Mouse (Mus musculus): Measurements from ENCODE around the gene Fam92a. TPM values are rescaled to one million over a fixed set of nuclear protein-coding genes. Genes with fewer than 3 reads are reported as not detected.
A peak's percentile ranks its signal among the peaks of the same experiment; 100 is the strongest.
"Not testable (repeated sequence)": the region's sequence is repeated elsewhere in the genome, so short reads cannot be mapped to it uniquely, and the experiment has no call there.

Gene Fam92a
- total RNA-seq (2021): 10 to 100 TPM; 80.0 to 80.7 TPM
- long read RNA-seq, experiment 1, partial matches to known transcripts: 0 of 6 reads
- long read RNA-seq, experiment 1, other reads (novel, unspliced or antisense): 4 of 6 reads
- long read RNA-seq, experiment 2, partial matches to known transcripts: 2 of 11 reads
- long read RNA-seq, experiment 2, other reads (novel, unspliced or antisense): 9 of 11 reads

- intact Hi-C loops (cut with DNase I): no loop called here
Measured at GRCm38 (mm10) chr4:12171318-12172091, at the start of gene Fam92a. Gene Fam92a, minus strand, starts transcription at chr4:12172015.

GRCm38 (mm10) chr4:12178992-12179391 lies 7.2 kb upstream of the Fam92a start:
- intact Hi-C loops (cut with DNase I): no loop called here

More at GRCm38 (mm10) chr4:12171318-12172091, at the start of gene Fam92a:
- DNase-seq (ENCODE audit: low spot score in 2 of 2): peak; percentile 47 to 63

GRCm38 (mm10) chr4:12170986-12171317 lies 863 bp downstream of the Fam92a start:
- DNase-seq (ENCODE audit: low spot score in 2 of 2): no peak
- intact Hi-C loops (cut with DNase I): no loop called here

More at GRCm38 (mm10) chr4:12178992-12179391, 7.2 kb upstream of the Fam92a start:
- DNase-seq (ENCODE audit: low spot score in 2 of 2): peak; percentile 47 to 73

- DNase-seq (ENCODE audit: low spot score in 2 of 2): no peak
- intact Hi-C loops (cut with DNase I): no loop called here
Measured at GRCm38 (mm10) chr4:12147660-12148059, 24.2 kb downstream of the Fam92a start.

- intact Hi-C loops (cut with DNase I): loop anchor here (2.0 kb wide), 1 partner anchor 53 kb away; the partner anchor contains the start of gene Rbm12b2
- not testable (repeated sequence) for DNase-seq (ENCODE audit: low spot score in 2 of 2)
Measured at GRCm38 (mm10) chr4:12141516-12141915, 30.3 kb downstream of the Fam92a start.

GRCm38 (mm10) chr4:12140592-12141062 lies 31.2 kb downstream of the Fam92a start:
- not testable (repeated sequence) for DNase-seq (ENCODE audit: low spot score in 2 of 2)

GRCm38 (mm10) chr4:12140141-12140567 lies 31.7 kb downstream of the Fam92a start, which contains the start of gene Rbm12b1:
Gene Rbm12b1, plus strand, starts transcription at chr4:12140264.
- peak; percentile 81 to 85 for DNase-seq (ENCODE audit: low spot score in 2 of 2)
- intact Hi-C loops (cut with DNase I): loop anchor here (2.0 kb wide), 1 partner anchor 51 kb away; the partner anchor contains the start of gene Rbm12b2

More at GRCm38 (mm10) chr4:12140592-12141062, 31.2 kb downstream of the Fam92a start:
- intact Hi-C loops (cut with DNase I): loop anchor here (2.0 kb wide), 1 partner anchor 52 kb away; the partner anchor contains the start of gene Rbm12b2

Other genes starting within 250 kb of the Fam92a start
- gene Gm10604, start 190.8 kb downstream of the Fam92a start, total RNA-seq (2021): not detected
- gene Rbm12b2, start 82.6 kb downstream of the Fam92a start, total RNA-seq (2021): 10 to 100 TPM; 15.3 to 19.0 TPM
- gene Rbm12b1, start 31.8 kb downstream of the Fam92a start, total RNA-seq (2021): 10 to 100 TPM; 17.6 to 19.2 TPM